Mouse (Mus musculus): ENCODE data around the gene Olfr19. TPM values are rescaled to one million over a fixed set of nuclear protein-coding genes. Genes with fewer than 3 reads are reported as not detected.
"Not testable (repeated sequence)": the region's sequence is repeated elsewhere in the genome, so short reads cannot be mapped to it uniquely, and the experiment has no call there.

Olfr19 gene
- total RNA-seq (2021): not detected
- long read RNA-seq, experiment 1: 0 reads
- long read RNA-seq, experiment 2: 0 reads

GRCm38 (mm10) chr16:16676305-16676704 lies at the start of gene Olfr19:
Gene Olfr19 (minus strand): TSS chr16:16676405.
- DNase-seq (ENCODE audit: low spot score in 2 of 2): no peak
- intact Hi-C loops (cut with DNase I): no loop called here

GRCm38 (mm10) chr16:16684975-16685374 lies 8.8 kb upstream of the Olfr19 start:
- DNase-seq (ENCODE audit: low spot score in 2 of 2): no peak
- intact Hi-C loops (cut with DNase I): no loop called here

DNA sequence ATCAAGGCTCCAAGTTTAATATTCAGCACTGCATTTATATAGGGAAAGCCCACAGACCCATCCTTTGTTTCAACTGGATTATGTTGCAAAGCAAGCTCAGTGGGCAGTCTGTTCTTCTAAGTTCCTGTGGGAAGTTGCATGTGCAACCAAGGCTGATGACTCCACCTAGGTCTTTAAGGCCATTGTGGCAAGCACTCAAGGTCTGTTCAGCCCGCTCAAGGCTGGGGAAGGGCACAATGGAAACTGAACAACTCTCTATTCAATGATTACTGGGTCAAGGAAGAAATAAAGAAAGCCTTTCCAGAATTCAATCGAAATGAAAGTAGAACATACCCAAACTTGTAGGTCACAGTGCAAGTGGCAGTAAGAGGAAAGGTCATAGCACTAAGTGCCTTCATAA lies 7.8 kb upstream of the Olfr19 start:
- intact Hi-C loops (cut with DNase I): no loop called here
- DNase-seq (ENCODE audit: low spot score in 2 of 2): no peak

GRCm38 (mm10) chr16:16664994-16665393 lies 11.2 kb downstream of the Olfr19 start:
- intact Hi-C loops (cut with DNase I): no loop called here
- DNase-seq (ENCODE audit: low spot score in 2 of 2): no peak

GRCm38 (mm10) chr16:16664516-16664915 lies 11.7 kb downstream of the Olfr19 start:
- intact Hi-C loops (cut with DNase I); DNase-seq (ENCODE audit: low spot score in 2 of 2): not testable (repeated sequence)

DNA sequence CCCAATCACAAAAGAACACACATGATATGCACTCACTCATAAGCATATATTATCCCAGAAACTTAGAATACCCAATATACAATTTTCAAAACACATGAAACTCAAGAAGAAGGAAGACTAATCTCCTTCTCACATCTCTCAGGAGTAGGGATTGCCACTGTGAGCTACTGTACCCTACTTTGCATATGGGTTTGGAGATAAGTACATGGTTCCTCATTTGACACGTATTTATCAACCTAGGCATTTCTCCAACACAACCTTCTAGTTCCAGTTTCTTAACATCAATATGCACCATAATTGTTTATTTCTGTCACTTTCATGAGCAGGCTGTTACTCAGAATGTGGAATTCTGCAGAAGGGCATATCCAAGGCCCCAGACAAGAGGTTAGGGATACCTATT lies 31.1 kb downstream of the Olfr19 start:
- DNase-seq (ENCODE audit: low spot score in 2 of 2): no peak
- intact Hi-C loops (cut with DNase I): no loop called here

- intact Hi-C loops (cut with DNase I): no loop called here
These were observed 42.5 kb downstream of the Olfr19 start for GRCm38 (mm10) chr16:16633730-16634129.

More at GRCm38 (mm10) chr16:16633730-16634129, 42.5 kb downstream of the Olfr19 start:
- DNase-seq (ENCODE audit: low spot score in 2 of 2): no peak

Other genes with a start within 250 kb of the Olfr19 start
- 10 to 100 TPM; 43.7 to 47.2 TPM for gene Fgd4, start 75.9 kb downstream of the Olfr19 start, total RNA-seq (2021)
- 1 to 10 TPM; 8.4 to 9.3 TPM for gene Spag6l, start 153.1 kb upstream of the Olfr19 start, total RNA-seq (2021)
- not detected for gene Igll1, start 187.6 kb upstream of the Olfr19 start, total RNA-seq (2021)
- 10 to 100 TPM; 58.9 to 68.2 TPM for gene Top3b, start 194.3 kb upstream of the Olfr19 start, total RNA-seq (2021)
- not detected for gene Vpreb1, start 194.4 kb upstream of the Olfr19 start, total RNA-seq (2021)
- 10 to 100 TPM; 34.3 TPM for gene Ppm1f, start 220.1 kb upstream of the Olfr19 start, total RNA-seq (2021)